Mouse (Mus musculus) stomach, postnatal 0 days (tissue): Measurements from ENCODE around the gene Chp2. TPM values are rescaled to one million over a fixed set of nuclear protein-coding genes. Genes with fewer than 3 reads are reported as not detected.

ENCODE experiments used
- ATAC-seq: fragments of 200-750 bp; cut with Nextera tagmentation; 2 replicates; pipeline ENCODE4 v1.8.0; 2017; ENCODE audit not compliant: low FRiP score, low TSS enrichment
- DNase-seq: peaks from one replicate; pipeline ENCODE4 v3.0.0-alpha.2; 2016; ENCODE audit warnings: low spot score
- H3K27ac ChIP-seq: fragments of 300-500 bp; sonication (generic); replicated peaks from 2 replicates; pipeline ENCODE4 v1.5.1; 2014; ENCODE audit warnings: mild to moderate bottlenecking, control low read depth
- H3K27me3 ChIP-seq: fragments of 300-500 bp; sonication (generic); 2 replicates; pipeline ENCODE4 v1.6.1; 2014; ENCODE audit warnings: low read length; ENCODE audit not compliant: control insufficient read depth, insufficient read depth
- H3K36me3 ChIP-seq: fragments of 300-500 bp; sonication (generic); 2 replicates; pipeline ENCODE4 v1.6.1; 2014; ENCODE audit warnings: low read length, mixed read lengths; ENCODE audit not compliant: control insufficient read depth, insufficient read depth
- H3K4me1 ChIP-seq: fragments of 300-500 bp; sonication (generic); replicated peaks from 2 replicates; pipeline ENCODE4 v1.6.1; 2014; ENCODE audit warnings: antibody characterized with exemption; ENCODE audit not compliant: control insufficient read depth, insufficient read depth
- H3K4me2 ChIP-seq: fragments of 300-500 bp; sonication (generic); replicated peaks from 2 replicates; pipeline ENCODE4 v1.6.1; 2014; ENCODE audit warnings: low read depth, mild to moderate bottlenecking, control low read depth, moderate library complexity
- H3K4me3 ChIP-seq: fragments of 300-500 bp; sonication (generic); 2 replicates; pipeline ENCODE4 v1.5.1; 2014; ENCODE audit warnings: low read depth, low read length, control low read depth
- H3K9ac ChIP-seq: fragments of 300-500 bp; sonication (generic); 2 replicates; pipeline ENCODE4 v1.6.1; 2014; ENCODE audit warnings: mild to moderate bottlenecking, low read length, control low read depth, mixed read lengths
- H3K9me3 ChIP-seq: fragments of 300-500 bp; sonication (generic); 2 replicates; pipeline ENCODE4 v1.6.1; 2016; ENCODE audit warnings: low read length; ENCODE audit not compliant: control insufficient read depth
- CTCF ChIP-seq: IDR thresholded peaks from 2 replicates; pipeline ENCODE4 v1.5.1; 2016; ENCODE audit warnings: antibody characterized with exemption, low read depth, mild to moderate bottlenecking, moderate library complexity
- EP300 ChIP-seq: optimal IDR thresholded peaks from 2 replicates; pipeline ENCODE3; 2016; ENCODE audit warnings: antibody characterized with exemption
- WGBS: fragments of 180-500 bp; shearing (Covaris S2); extraction: QIAGEN DNeasy Blood & Tissue Kit; methylation state at CpG from one replicate; pipeline ENCODE4 v1.1.7; 2014; 5-methylcytosine and 5-hydroxymethylcytosine counted together
- polyA plus RNA-seq: library from polyadenylated mRNA; unstranded; fragments of >200 nt; fragmentation: Nextera tagmentation; extraction: Ambion mirVana; gene quantifications from 2 replicates; pipeline ENCODE4 v1.2.1, GENCODE M21; 2015

Gene Chp2
- polyA plus RNA-seq, 1 experiment from 2014 or later = 1.7 TPM

- ATAC-seq = no peak
- H3K27ac ChIP-seq = no peak overlapping the region
- no peaks in the 10 kb centered on the region for H3K9me3 ChIP-seq
- no peaks in the 10 kb centered on the region for H3K36me3 ChIP-seq
- no peak for DNase-seq
- H3K27me3 ChIP-seq = no peaks in the 10 kb centered on the region
- H3K4me2 ChIP-seq = no peak overlapping the region
- H3K4me1 ChIP-seq = no peaks in the 10 kb centered on the region
- WGBS = 63% methylated on average over 7 of the region's 7 CpGs
- H3K9ac ChIP-seq = no peak overlapping the region
- TF ChIP-seq CTCF = no peak
- no peak for TF ChIP-seq EP300
- H3K4me3 ChIP-seq = no peak overlapping the region
Observed at GRCm38 (mm10) chr7:122244166-122244565, 24.9 kb downstream of the Chp2 start.

GRCm38 (mm10) chr7:122244584-122244983 lies 25.3 kb downstream of the Chp2 start:
- WGBS = 66% methylated on average over 8 of the region's 8 CpGs
- ATAC-seq = no peak
- no peak overlapping the region for H3K27ac ChIP-seq
- TF ChIP-seq EP300 = no peak
- TF ChIP-seq CTCF = no peak
- H3K4me1 ChIP-seq = no peaks in the 10 kb centered on the region
- H3K9ac ChIP-seq = no peak overlapping the region
- H3K4me3 ChIP-seq = no peak overlapping the region
- no peaks in the 10 kb centered on the region for H3K27me3 ChIP-seq
- no peak overlapping the region for H3K4me2 ChIP-seq
- no peaks in the 10 kb centered on the region for H3K36me3 ChIP-seq
- H3K9me3 ChIP-seq = no peaks in the 10 kb centered on the region
- DNase-seq = no peak

- no peaks in the 10 kb centered on the region for H3K36me3 ChIP-seq
- H3K4me3 ChIP-seq = no peak overlapping the region
- H3K27ac ChIP-seq = no peak overlapping the region
- H3K9ac ChIP-seq = no peak overlapping the region
- ATAC-seq (no peak), DNase-seq (no peak)
- H3K4me2 ChIP-seq = no peak overlapping the region
- TF ChIP-seq CTCF = no peak
- no peak for TF ChIP-seq EP300
- H3K4me1 ChIP-seq = no peaks in the 10 kb centered on the region
- no peaks in the 10 kb centered on the region for H3K9me3 ChIP-seq
- 34% methylated on average over 5 of the region's 5 CpGs for WGBS
- no peaks in the 10 kb centered on the region for H3K27me3 ChIP-seq
Observed at GRCm38 (mm10) chr7:122245976-122246375, 26.7 kb downstream of the Chp2 start.

GRCm38 (mm10) chr7:122247254-122247864 lies 28.1 kb downstream of the Chp2 start:
- Histone ChIP-seq H3K36me3 (no peaks in the 10 kb centered on the region), H3K9me3 (no peaks in the 10 kb centered on the region), H3K4me2 (no peak overlapping the region), H3K4me3 (no peak overlapping the region), H3K27ac (no peak overlapping the region), H3K4me1 (no peaks in the 10 kb centered on the region), H3K27me3 (no peaks in the 10 kb centered on the region), H3K9ac (no peak overlapping the region)
- 77% methylated on average over 10 of the region's 10 CpGs for WGBS
- DNase-seq = no peak
- no peak for TF ChIP-seq EP300
- TF ChIP-seq CTCF = no peak
- no peak for ATAC-seq

GRCm38 (mm10) chr7:122249321-122249821 lies 30.1 kb downstream of the Chp2 start:
- no peak for DNase-seq

DNA sequence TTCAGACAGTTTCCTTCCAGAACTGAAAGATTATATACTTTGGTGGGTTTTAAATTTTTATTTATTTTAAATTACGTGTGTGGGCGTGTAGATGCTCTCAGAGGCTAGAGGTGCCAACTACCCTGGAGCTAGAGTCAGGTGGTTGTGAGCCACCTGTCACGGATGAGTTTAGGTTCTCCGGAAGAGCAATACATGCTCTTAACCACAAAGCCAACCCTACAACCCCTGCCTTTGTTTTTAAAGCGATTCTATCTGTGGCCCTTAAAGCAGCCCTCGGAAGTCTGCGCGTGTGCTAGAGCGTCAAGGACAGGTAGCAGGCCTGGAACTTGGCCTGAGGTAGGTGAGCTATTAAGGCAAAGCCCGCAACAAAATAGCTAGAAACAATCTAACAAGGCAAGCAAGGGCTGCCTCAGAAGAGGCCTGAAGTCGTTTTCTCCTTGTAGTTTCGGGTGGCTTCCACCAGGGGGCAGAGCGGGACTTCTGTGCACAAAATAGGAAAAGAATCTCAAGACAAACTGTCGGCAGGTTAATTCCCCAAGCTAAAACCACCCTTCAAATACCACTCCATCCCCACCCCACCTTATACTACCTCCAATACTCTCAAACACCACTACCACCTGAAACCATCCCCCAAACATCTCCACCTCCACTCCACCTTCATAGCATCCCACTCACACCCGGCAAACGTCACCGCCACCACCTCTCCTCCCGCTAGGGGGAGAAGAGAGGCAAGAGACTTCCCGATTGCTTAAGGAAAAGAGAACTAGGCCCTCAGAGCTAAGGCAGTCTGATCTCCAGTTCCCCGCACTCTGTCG lies 32.1 kb downstream of the Chp2 start:
- TF ChIP-seq EP300 (no peak), CTCF (peak; percentile 81)
- H3K9ac ChIP-seq = no peak overlapping the region
- no peak overlapping the region for H3K4me2 ChIP-seq
- H3K27me3 ChIP-seq = no peaks in the 10 kb centered on the region
- no peak overlapping the region for H3K4me3 ChIP-seq
- WGBS = 25% methylated on average over 21 of the region's 21 CpGs
- ATAC-seq (peak; percentile 70), DNase-seq (peak; percentile 81)
- H3K36me3 ChIP-seq = no peaks in the 10 kb centered on the region
- H3K4me1 ChIP-seq = no peaks in the 10 kb centered on the region
- no peaks in the 10 kb centered on the region for H3K9me3 ChIP-seq
- no peak overlapping the region for H3K27ac ChIP-seq

More at GRCm38 (mm10) chr7:122249321-122249821, 30.1 kb downstream of the Chp2 start:
- H3K9me3 ChIP-seq = no peaks in the 10 kb centered on the region
- no peak overlapping the region for H3K9ac ChIP-seq
- WGBS = 82% methylated on average over 9 of the region's 9 CpGs
- H3K4me1 ChIP-seq = no peaks in the 10 kb centered on the region
- no peak overlapping the region for H3K4me2 ChIP-seq
- no peak overlapping the region for H3K4me3 ChIP-seq
- no peak for TF ChIP-seq EP300
- TF ChIP-seq CTCF = no peak
- no peaks in the 10 kb centered on the region for H3K27me3 ChIP-seq
- ATAC-seq = no peak
- no peaks in the 10 kb centered on the region for H3K36me3 ChIP-seq
- H3K27ac ChIP-seq = no peak overlapping the region
